Mouse (Mus musculus) B cell, adult 2 months (primary cell): ENCODE results near the gene Txnrd2.

ENCODE experiments used
- DNase-seq, 2 experiments: peaks; one replicate each; pipeline ENCODE4 v3.0.0; 2022

Txnrd2 gene

DNA sequence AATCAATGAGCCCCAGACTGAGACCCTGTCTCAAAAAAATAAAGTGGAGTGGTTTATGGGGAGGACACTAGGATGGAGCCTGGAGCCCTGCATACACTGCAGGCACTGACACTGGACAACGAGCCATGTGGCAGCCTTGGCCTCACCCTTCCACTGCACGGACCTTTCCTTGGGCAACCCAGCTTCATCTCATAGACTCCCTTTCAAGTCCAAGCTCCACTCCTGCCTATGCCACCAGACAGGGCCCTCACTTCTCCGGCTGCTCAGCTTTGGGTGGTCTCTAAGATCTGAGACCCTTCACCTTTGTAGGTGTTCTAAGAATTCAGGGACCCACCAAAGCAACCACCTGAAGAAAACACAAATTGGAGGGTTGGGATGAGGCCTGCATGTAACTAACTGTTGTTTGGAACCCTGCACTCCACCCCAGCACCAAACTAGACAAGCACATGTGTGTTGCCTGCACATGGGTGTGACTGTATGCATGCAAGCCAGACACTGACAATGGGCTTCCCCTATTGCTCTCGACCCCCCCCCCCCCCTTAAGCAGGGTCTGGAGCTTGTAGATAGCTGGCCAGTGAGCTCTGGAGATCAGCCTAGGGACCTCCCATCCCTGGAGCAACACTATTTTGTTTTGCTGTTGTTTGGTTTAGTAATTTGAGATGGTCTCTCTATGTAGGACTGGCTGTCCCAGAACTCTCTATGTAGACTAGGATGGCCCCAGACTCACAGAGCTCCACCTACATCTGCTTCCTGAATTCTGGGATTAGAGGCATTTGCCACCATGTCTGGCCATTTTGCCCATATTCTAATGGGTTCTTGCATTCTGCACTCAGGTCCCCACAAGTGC is 7.2 kb upstream of the Txnrd2 start:
- DNase-seq: no peak

DNA sequence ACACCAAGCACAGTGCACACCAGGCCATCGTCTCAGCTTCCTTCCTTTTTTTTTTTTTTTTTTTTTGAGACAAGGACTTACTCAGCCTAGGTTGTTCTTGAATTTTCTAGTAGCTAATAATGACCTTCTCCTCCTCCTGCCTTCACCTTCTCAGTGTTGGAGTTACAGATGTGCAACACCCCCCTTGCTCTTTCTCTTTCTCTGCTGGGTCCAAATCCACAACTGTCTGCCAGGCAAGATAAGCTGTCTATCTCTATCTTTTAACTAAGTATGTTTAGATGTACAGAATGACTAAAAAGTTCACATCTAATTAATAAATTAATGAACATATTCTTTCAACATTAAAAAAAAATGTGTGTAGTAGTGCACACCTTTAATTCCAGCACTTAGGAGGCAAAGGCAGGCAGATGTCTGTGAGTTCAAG is 6.6 kb upstream of the Txnrd2 start:
- no peak for DNase-seq

DNA sequence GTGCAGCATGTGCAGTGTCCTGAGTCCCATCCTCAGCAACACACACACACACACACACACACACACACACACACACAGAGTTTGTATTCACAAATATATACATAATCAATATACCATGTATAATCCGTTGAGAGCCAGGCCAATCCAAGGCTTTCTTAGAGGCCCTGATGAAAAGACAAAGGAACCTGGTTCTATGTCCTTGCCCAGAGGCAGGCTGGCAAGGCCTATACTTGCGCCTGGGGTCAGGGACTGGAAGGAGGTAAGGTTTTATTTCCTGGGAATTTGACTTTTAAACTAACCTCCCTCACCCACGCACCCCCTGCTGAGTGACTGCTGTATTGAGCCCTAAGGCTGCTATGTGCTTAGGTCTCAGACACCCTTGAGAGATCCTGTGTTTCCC is 5.6 kb upstream of the Txnrd2 start:
- DNase-seq: no peak

DNA sequence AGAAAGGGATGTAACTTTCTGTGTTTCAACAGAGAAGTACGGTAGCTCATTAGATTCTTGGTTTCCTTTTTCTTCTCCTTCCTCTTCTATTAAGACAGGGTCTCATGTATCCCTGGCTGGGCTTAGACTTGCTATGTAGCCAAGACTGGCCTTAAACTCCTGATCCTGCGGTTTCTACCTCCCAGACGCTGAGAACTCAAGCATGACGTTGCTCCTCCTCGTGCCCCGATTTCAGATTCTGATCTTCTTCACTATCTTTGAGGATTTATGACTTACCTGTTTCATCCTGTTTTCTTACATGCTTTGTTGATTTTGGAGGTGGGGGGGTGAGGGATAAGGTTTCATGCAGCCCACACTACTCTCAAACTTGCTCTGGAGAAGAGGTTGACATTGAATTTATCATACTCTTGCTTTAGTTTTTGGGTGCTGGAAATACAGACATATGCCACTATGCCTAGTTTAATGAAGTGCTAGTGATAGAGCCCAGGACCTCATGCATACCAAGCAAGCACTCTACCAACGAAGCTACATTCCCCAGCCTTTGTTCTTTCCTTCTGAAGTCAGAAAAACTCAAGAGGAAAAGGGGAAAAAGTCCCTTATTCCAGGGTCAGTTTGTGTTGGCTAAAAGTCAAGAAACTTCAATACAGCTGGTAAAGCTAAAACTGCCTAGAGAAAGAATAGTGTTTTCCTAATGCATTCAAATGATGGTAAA is 2.8 kb upstream of the Txnrd2 start:
- no peak for DNase-seq

DNA sequence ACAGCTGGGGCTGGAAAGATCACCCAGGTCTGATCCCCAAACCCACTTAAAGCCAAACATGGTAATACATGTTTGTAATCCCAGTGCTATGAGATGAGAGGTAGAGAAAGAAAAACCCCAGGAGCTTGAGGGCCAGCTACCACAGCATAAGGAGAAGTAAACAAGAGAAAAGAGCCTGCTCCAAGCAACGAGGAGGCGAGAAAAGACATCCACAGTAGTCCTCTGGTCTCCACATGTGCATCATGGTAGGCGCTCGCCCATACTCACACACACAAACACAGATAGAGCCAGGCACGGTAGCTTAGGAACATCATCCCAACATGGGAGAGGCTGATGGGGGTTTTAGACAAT is 2.3 kb upstream of the Txnrd2 start:
- DNase-seq: no peak

DNA sequence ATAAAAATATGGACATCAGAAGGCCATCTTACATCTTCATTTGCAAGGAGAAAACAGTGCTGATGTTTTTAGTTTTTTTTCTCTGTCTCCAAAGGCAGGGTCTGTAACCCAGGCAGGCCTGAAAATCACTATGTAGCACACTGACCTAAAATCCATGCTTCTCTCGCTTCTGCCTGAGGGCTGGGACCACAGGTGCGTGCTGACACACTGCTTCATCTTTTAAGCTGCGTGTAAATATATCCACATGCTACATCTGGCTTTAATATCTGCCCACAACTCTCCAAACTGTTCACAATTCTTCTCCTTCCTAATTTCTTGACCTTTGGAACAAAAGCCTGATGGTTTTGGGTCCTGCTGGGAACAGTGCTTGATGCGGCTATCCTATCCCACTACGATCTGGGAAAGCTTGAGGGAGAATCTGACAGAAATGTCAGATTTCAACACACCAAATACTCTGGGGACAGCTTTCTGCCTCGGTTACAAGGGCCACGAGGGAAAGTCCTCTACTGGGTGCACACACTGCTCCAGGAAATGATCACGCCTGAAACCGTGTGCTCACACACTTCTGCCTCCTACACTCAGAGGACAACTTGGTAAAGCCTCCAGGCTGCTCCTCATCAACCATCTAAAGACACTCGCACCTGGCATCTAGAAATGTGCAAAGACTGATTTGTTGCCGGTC is 1.7 kb upstream of the Txnrd2 start:
- DNase-seq: no peak

DNA sequence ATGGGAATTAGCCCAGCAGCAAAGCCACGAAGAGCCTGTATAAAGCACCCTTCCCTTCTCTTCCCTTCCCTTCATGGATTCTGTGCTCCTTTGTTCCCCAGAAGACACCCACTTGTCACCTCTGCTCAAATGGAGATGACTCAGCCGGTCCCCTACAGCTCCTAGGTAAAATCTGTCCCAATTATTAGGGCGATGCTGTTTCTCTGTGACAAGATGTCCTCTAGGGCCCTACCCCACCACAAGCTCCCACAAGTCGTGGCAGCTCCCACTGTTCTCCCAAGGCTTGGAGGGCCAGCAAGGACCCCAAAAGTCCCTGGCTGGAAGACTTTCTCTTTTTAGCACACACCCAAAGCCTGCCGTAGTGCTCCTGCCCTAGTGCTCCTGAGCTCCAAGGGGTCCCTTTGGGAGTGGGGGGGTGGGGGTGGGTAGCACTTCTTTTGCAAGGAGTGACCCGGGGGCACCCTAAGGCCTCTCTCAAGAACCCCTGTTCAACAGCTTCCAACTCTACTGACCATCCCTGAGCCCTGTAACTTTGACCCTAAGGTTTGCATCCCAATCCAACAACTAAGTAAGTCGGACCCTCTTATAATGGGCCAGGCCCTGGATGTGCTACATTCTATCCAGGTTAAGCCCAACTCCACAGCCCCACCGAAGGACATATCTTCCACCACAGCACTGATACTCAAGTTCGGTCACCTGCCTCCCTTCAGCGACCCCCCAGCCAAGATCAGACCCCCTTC is 539 bp upstream of the Txnrd2 start:
- DNase-seq: no peak

DNA sequence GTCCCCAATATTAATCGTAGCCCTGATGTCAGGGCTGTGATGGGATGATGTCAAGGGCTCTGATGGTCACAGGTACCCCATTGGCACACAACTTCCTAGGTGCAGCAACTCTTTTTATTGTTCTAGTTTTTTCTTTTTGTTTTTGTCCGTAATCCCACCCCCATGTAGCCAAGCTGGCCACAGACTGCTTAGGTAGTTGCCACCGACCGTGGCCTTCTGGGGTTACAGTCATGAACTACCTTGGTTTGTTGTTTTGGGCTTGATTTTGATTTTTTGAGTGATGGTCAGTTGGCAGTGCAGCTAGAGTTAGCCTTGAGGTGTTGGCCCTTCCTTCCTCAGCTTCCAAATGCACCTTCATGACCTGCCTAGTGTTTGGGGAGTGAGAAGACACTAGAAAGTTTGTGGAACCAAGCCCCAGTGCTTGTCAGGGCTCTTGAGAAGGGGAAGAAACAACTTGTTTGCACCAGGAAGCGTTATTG is 657 bp downstream of the Txnrd2 start, which contains the start of gene Comt:
TSS of gene Comt (minus strand) at position 51 of the 479 bp plus-strand sequence.
- DNase-seq: no peak

DNA sequence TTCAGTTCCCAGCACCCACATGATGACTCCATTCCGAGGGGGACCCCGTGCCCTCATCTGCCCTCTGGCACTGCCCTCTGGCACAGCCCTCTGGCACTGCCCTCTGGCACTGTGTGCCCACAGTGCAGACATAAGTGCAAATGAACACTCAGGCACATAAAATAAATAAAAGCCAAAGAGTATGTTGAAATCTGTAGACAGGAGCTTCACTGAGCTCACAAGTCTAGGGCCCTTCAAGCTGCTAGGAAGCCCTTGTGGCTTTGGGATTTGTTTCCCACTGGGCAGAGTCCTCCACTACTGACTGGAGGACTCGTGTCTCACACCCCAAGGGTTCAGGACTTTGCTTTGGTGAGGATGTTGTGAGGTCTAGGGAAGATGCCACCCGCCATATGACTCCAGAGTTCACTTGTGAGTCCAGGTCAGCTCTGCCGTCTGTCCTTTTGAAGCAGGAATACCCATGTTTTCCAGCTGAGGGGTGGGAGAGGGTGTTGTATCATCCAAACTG is 1.9 kb downstream of the Txnrd2 start:
- DNase-seq: no peak

DNA sequence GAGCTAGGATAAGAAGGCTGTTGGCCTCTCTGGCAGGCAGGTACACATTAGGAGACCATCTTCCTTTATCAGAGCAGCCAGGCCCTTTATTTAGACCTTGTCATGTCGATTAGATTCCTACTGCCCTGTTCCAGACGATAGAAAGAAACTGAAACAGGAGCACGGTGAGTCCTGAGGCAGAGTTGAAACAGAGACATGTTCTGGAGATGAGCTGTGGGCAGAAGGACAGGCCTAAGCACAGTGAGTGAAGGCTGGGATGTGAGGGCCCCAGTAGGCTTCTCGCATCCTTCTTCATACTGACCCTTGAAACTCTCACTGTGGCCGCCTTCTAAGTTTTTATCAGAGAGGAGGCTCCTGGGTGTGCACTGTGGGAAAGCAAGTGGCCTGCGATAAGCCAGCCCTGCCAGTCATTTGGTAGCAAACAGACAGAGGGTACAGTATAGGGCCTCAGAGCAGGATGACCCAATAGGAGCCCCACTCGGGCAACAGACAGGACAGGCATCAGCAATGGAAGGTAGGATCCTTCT is 2.4 kb downstream of the Txnrd2 start:
- no peak for DNase-seq

DNA sequence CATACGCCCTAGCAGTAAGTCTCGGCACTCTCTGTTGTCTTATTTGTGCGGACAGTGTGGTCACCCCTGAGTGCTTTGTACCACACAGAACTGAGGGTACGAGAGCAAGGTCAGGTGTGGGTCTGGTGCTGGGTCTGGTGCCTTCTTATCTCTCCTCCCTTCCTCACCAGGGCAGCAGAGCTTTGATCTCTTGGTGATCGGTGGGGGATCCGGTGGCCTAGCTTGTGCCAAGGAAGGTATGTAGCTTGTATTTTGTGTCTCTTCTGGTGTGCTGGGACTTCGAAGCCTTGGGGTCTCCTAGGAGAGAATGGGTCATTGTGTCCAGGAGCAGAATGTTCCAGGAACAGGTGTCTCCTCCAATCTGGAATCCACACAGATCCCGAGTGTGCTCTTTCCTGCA is 3.5 kb downstream of the Txnrd2 start:
- DNase-seq: no peak

DNA sequence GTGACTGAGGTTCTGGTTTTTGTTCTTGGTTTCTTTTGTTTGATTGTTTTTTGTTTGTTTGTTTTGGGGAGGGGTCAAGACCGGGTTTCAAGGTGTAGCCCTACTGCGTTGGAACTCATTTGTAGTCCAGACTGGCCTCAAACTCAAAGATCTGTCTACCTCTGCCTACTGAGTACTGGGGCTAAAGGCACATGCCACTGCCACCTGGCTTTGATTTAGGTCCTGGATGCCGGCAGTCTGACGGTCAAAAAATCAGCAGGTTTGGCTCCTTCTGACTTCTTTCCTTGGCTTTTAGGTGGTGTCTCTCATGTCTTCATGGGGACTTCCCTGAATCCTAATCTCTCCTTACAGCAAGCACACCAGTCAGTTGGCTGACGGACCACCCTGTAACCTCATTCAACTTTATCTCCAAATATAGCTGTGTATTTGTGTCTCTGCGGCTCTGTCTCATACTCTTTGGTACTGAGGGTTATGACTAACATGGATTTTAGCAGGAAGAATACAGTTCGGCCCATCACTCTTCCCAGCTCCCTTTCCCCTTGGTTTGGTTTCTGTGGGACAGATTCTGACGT is 4.5 kb downstream of the Txnrd2 start:
- DNase-seq: no peak

DNA sequence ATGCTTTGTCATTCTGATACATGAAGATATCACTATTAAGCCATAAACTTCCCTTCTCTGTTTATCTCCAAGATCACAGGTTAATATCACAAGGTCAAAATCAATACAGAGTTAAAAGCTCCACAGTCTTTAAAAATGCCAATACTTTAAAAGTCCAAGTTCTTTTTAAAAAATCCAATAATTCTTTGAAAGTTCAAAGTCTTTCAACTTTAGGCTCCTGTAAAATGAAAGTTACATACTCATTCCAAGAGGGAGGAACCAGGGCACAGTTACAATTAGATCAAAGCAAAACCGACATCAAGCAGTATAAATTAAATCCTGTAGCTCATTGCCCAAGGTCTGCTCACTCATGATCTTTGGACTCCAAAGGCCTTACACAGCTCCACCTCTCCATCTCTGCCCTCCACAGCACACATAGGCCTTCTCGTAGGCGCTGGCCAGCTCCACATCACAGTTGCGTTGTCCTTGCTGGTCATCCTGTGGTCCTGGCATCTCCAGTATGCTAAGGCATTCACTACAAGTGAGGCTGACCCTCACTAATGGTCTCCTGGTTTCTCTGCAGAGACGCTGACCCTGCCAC is 7.2 kb downstream of the Txnrd2 start:
- no peak for DNase-seq

DNA sequence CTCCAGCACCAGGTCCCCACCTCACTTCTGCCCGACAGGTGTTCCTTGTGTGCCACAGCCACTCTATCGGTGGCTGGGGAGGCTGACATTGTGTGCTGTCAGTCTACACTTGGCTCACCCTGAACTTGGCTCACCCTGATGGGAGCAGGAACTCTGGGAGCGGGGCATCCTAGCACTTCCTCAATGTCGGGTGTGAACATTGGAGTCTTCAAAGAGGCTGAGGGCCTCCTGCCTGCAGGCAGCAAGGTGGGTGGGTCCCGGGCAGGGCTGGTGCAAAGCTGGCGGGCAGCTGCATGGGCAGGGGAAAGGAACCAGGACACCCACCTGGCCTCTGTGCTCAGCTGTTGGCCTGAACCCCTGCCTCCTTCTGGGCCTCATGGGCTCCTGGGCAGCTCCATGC is 9.9 kb downstream of the Txnrd2 start:
- DNase-seq: no peak

DNA sequence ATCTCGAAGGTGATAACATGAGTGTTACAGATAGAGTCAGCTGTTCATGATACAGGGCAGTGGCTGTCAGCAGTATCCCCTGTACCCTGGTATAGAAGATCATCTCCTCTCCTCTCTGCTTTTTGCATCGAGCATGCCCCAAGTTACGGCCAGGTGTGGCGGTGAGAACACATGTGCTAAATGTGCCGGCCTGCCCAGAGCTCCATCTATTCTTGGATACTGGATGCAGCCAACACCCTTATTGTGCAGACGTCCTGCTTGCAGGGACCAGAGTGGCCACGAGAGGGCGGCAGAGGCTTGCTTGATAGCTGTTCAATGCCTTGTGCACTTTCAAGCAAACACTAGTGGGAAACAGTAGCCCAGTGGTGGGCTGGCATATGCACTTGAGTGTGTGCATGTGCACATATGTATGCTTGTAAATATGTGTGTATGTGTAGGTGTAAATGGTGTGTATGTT is 17.2 kb downstream of the Txnrd2 start:
- peak; percentile 91 to 93 for DNase-seq

DNA sequence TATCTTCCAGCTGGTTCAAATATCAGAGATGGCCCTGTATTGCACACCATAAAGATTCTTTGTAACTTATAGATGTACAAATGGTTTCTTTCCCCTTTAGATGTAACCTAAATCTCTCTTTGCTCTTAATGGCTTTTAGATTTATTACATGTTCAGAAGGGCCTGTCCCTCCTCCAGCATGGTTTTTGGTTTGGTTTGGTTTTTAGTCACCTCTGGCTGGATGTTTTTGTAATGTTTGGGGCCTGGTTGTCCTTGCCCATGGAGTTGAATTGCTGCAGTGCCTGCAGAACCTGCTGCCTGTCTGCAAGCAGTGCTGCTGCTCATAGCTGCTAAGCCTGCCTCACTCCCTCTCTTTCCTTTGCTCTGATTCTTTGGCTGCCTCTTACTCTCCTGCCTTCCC is 21.1 kb downstream of the Txnrd2 start:
- DNase-seq: no peak

DNA sequence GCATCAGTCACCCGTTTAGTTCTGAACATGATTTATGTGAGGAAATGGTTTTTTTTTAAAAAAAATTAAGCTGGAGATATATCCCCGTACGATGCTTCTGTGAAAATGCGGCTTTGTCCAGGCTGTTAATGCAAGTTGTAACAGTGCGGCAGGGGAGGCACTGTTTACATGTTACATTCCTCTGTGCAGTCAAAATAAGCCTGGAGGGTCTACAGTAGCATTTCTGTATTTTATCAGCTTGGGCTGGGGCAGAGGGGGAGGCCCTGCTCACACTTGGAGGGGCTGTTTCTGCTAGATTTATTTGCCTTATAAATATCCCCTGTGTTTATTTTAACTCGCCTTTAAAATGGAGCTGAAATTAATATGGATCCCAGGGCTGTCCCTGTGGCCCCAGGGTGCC is 21.9 kb downstream of the Txnrd2 start:
- no peak for DNase-seq

DNA sequence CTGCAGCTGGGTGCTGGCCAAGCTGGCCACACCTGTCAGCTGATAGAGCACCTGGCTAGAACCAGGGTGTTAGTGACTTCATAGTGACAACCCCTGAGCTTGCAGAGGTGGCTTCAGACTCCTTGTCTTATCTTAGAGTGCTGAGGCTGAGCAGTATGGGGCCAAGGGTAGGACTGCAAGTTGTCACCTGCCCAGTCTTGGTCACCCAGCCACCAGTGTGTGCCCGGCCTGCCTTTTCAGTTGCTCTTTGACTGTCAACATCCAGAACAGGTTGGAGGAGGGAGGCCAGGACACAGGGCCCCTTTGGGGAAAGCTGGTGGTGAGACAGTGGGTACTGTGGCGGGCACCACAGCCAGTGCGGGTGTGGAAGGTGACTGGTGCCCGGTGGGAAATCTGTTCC is 22.8 kb downstream of the Txnrd2 start:
- DNase-seq: no peak

DNA sequence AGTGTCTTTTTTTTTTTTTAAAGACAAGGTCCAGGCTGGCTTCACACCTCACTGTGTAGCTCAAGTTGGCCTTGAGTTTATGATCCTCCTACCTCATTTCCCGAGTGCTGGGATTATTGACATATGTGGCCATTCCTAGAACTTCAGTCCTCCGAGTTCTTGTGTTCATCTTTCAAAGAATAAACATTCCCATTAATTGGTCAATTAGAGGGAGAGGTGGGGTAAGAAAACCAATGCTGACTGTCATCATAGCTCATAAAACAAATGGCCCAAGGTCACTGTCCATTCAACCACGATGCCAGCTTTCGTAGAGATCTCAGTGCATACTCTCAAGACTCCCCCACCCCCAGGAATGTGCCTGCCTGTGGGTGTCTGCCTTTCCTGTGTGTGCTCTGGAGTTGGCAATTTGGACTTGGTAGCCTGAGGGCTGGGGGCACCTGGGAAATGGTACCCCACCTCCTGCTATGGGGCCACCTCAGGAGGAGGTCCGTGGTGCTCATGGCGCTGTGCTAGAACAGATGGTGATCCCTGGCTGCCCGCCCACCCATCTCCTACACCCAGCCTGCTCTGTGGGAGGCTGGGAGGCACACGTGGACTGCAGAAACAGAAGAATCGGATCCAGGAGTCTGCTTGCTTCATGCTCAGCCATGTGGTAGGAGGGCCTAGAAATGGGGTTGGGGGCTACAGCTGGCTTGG is 25.4 kb downstream of the Txnrd2 start:
- DNase-seq: no peak

DNA sequence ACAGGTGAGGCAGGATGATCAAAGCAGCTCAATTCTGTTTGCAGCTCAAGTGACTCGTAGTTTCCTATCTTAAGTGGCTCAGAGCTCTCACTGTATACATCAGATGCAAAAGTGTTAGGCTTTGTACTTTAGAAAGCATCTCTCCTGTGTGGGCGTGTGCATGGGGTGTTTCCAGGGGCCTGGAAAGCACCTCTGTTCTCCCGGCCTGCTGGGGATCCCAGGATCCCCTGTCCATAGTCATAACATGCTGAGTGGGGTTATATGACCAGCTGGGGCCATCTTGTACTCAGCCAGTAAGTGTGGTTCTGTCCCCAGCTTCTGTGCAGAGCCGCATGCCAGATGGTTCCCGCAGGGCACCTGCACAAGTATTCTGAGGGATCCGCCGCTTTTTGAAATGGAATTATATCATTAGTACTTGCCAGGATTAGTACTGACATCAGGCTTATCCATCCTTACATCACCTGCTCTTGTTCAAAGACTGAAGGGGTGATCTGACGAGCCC is 26.2 kb downstream of the Txnrd2 start:
- DNase-seq: no peak

DNA sequence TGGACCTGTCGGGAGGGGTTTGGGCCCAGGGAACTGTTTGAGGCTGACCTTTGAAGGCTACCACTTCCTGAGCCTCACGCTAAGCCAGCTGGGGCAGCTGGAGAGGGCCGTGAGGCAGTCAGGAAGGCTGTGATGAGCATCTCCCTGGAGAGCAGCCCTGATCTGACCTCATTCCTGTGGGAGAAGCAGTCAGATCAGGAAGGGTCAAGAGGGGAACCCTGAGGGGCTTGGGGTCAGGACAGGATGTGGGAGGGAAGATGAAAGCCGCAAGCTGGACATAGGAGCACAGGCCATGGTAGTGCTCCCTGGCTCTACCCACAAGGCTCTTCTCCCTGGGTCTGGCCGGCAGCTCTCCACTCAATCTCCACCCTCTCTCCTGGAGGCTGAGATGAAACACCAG is 27.7 kb downstream of the Txnrd2 start:
- DNase-seq: no peak
